In the genomic region with DNA sequence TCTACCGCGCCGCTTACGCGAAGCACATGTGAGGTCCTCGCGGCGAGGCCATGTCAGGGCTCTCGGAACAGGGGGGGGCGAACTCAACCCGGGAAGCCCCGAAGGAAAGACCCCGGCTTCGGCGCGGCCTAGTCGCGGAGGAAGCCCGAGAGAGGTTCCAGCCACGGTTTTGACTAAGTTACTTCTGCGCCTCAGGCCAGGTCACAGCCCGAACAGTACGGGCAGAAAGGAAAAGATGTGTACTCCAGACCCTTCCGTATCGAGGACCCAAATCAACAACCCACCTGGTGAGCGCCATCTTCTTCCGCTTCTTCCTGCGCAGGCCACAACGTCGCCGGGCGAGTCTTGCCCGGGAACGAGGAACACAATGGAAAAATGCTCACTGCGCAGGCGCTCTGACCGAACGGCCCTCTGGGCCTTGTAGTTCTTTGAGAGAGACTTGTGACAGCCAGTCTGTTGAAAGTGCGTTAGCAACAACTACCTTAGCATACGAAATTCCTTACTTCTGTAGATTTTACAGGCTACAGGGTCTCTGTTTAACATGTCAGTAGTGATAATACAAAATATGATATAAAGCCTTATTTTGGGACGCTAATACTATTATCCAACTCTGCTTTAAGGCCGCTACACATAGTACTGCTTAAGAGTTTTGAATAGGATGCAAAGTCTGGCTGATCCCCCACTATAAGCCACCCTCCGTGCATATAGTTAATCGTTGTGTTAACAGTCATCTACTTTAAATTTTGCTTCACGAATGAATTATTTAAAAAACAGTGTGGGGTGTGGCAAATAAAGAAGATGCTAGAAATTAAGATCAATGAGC, we compare ENCODE assay signal across 8 mouse cellular contexts. TPM values are rescaled to one million over a fixed set of nuclear protein-coding genes. Genes with fewer than 3 reads are reported as not detected.
DNase-seq lines count a peak whose midpoint lies in the region; ATAC-seq and TF ChIP-seq lines count a peak whose summit lies in the region.

A gene (minus strand): TSS at position 311 of the 823 bp plus-strand sequence.

- H3K27ac ChIP-seq in heart, embryonic 11.5 days (ENCODE audit: low read depth, low read length), result peak within 1 kb of the TSS; percentile 81
- H3K27ac ChIP-seq in kidney, embryonic 16.5 days (ENCODE audit: low read length), result peak within 1 kb of the TSS; percentile 87
- peak within 1 kb of the TSS; percentile 60 for H3K27ac ChIP-seq in liver, adult 2 months (replicated peaks; ENCODE audit: insufficient read depth, low read depth, low read length)

- H3K36me3 ChIP-seq in C2C12 (ENCODE audit: control insufficient read depth, insufficient read depth), result peaks cover 27% of the 10 kb centered on the region
- peaks cover 31% of the 10 kb centered on the region for H3K36me3 ChIP-seq in erythroblast, embryonic 14.5 days (ENCODE audit: control insufficient read depth)
- peaks cover 5% of the 10 kb centered on the region for H3K36me3 ChIP-seq in heart, embryonic 11.5 days (ENCODE audit: control insufficient read depth, insufficient read depth, low read length)
- peaks cover 15% of the 10 kb centered on the region for H3K36me3 ChIP-seq in kidney, embryonic 16.5 days (ENCODE audit: insufficient read depth, low read length)
- peaks cover 6% of the 10 kb centered on the region; the same call in 1 of the 2 replicates for H3K36me3 ChIP-seq in liver, adult 2 months (ENCODE audit: control insufficient read depth, insufficient read depth, low read length)
- H3K36me3 ChIP-seq in myocyte (ENCODE audit: control insufficient read depth, insufficient read depth), result peaks cover 13% of the 10 kb centered on the region
- 0 out of 2 replicates have a peak, but pooled peaks cover 2% of the 10 kb centered on the region for H3K36me3 ChIP-seq in splenic B cell, adult 2 months (ENCODE audit: control insufficient read depth, insufficient read depth, low read length, poor library complexity, severe bottlenecking)

- peak; percentile 89 for ATAC-seq in heart, embryonic 11.5 days (replicated peaks; ENCODE audit: insufficient number of reproducible peaks, low FRiP score, low TSS enrichment)
- ATAC-seq in kidney, embryonic 16.5 days (ENCODE audit: low FRiP score, low TSS enrichment), result peak; percentile 97

- no peaks in the 10 kb centered on the region for H3K9me3 ChIP-seq in erythroblast, embryonic 14.5 days (ENCODE audit: control insufficient read depth, low read length)
- H3K9me3 ChIP-seq in heart, embryonic 11.5 days (replicated peaks; ENCODE audit: control insufficient read depth, low read length), result no peaks in the 10 kb centered on the region
- no peaks in the 10 kb centered on the region for H3K9me3 ChIP-seq in kidney, embryonic 16.5 days (ENCODE audit: low read length)

- H3K4me3 ChIP-seq in C2C12 (ENCODE audit: insufficient read depth, poor library complexity, severe bottlenecking) (peak within 1 kb of the TSS; percentile 92), myocyte (peak within 1 kb of the TSS; percentile 77)
- H3K4me3 ChIP-seq in erythroblast, embryonic 14.5 days (replicated peaks), result peak within 1 kb of the TSS; percentile 98
- peak within 1 kb of the TSS; percentile 82 for H3K4me3 ChIP-seq in heart, embryonic 11.5 days (ENCODE audit: low read depth, low read length)
- peak within 1 kb of the TSS; percentile 94 for H3K4me3 ChIP-seq in kidney, embryonic 16.5 days (ENCODE audit: low read length)
- peak within 1 kb of the TSS; percentile 88 for H3K4me3 ChIP-seq in liver, adult 2 months (ENCODE audit: insufficient read depth, low read depth, low read length)

- peaks cover 25% of the 10 kb centered on the region for H3K4me1 ChIP-seq in erythroblast, embryonic 14.5 days (ENCODE audit: control insufficient read depth)
- peaks cover 10% of the 10 kb centered on the region for H3K4me1 ChIP-seq in heart, embryonic 11.5 days (ENCODE audit: control insufficient read depth, insufficient read depth, low read length)
- H3K4me1 ChIP-seq in kidney, embryonic 16.5 days (ENCODE audit: insufficient read depth, low read length), result peaks cover 9% of the 10 kb centered on the region
- peaks cover 7% of the 10 kb centered on the region; the same call in 1 of the 2 replicates for H3K4me1 ChIP-seq in liver, adult 2 months (ENCODE audit: control insufficient read depth, insufficient read depth, low read length)

- H3K79me3 ChIP-seq in C2C12 (ENCODE audit: low read depth), result peaks cover 31% of the 10 kb centered on the region

- DNase-seq in brain, embryonic 14.5 days (ENCODE audit: low read depth), result peak; percentile 98
- DNase-seq in liver, adult 2 months (ENCODE audit: extremely low read depth, low read depth, low spot score), result peak; percentile 92
- DNase-seq in splenic B cell, adult 2 months (ENCODE audit: low read depth, low spot score), result peak; percentile 97

- peak within 1 kb of the TSS; percentile 96 for H3K9ac ChIP-seq in heart, embryonic 11.5 days (ENCODE audit: low read depth, low read length)
- peak within 1 kb of the TSS; percentile 97 for H3K9ac ChIP-seq in kidney, embryonic 16.5 days (replicated peaks; ENCODE audit: low read length)
- H3K9ac ChIP-seq in liver, adult 2 months (ENCODE audit: low read depth, low read length), result peak within 1 kb of the TSS; percentile 91

- TF ChIP-seq POLR2A in brain, embryonic 14.5 days (IDR thresholded peaks at IDR 0.05; ENCODE audit: borderline replicate concordance, extremely low read depth, insufficient read depth, insufficient read length, poor library complexity, severe bottlenecking), result peak; percentile 79; the same call in 1 of the 2 replicates
- TF ChIP-seq POLR2A in liver, adult 2 months (IDR thresholded peaks at IDR 0.05; ENCODE audit: extremely low read depth, insufficient read depth, low read length), result peak; percentile 62; the same call in 1 of the 2 replicates
- peak; percentile 66 for TF ChIP-seq POLR2A in myocyte (IDR thresholded peaks at IDR 0.05; ENCODE audit: insufficient read length, low read depth)

- peak within 1 kb of the TSS; percentile 82 for H3ac ChIP-seq in C2C12 (ENCODE audit: control insufficient read depth, insufficient read length, low read depth)
- H3ac ChIP-seq in myocyte (ENCODE audit: control insufficient read depth, insufficient read length), result peak within 1 kb of the TSS; percentile 18

- H3K27me3 ChIP-seq in C2C12 (ENCODE audit: control insufficient read depth, insufficient read depth, insufficient read length) (no peaks in the 10 kb centered on the region), myocyte (ENCODE audit: control insufficient read depth, insufficient read depth, insufficient read length) (no peaks in the 10 kb centered on the region)
- peaks cover 6% of the 10 kb centered on the region for H3K27me3 ChIP-seq in erythroblast, embryonic 14.5 days (ENCODE audit: control insufficient read depth)
- H3K27me3 ChIP-seq in heart, embryonic 11.5 days (ENCODE audit: control insufficient read depth, insufficient read depth, low read length), result no peaks in the 10 kb centered on the region
- no peaks in the 10 kb centered on the region for H3K27me3 ChIP-seq in kidney, embryonic 16.5 days (ENCODE audit: insufficient read depth, low read length)
- no peaks in the 10 kb centered on the region for H3K27me3 ChIP-seq in liver, adult 2 months (ENCODE audit: control insufficient read depth, insufficient read depth, low read length)
- H3K27me3 ChIP-seq in splenic B cell, adult 2 months (ENCODE audit: control insufficient read depth, insufficient read depth, low read length, poor library complexity, severe bottlenecking), result no peaks in the 10 kb centered on the region

- WGBS in heart, embryonic 11.5 days (ENCODE audit: insufficient replicate concordance), result 3% methylated on average over 45 of the region's 45 CpGs
- WGBS in kidney, embryonic 16.5 days, result 3% methylated on average over 45 of the region's 45 CpGs
- 3% methylated on average over 45 of the region's 45 CpGs for WGBS in liver, adult 2 months

- no peak for TF ChIP-seq CTCF in C2C12 (IDR thresholded peaks at IDR 0.05; ENCODE audit: control insufficient read depth, insufficient read depth, insufficient read length)
- no peak for TF ChIP-seq CTCF in brain, embryonic 14.5 days (IDR thresholded peaks at IDR 0.05; ENCODE audit: borderline replicate concordance, extremely low read depth, insufficient read depth, insufficient read length)
- no peak for TF ChIP-seq CTCF in liver, adult 2 months (IDR thresholded peaks at IDR 0.05; ENCODE audit: low read depth, low read length)

- H3K79me2 ChIP-seq in C2C12 (ENCODE audit: control insufficient read depth, insufficient read depth) (peaks cover 47% of the 10 kb centered on the region), myocyte (ENCODE audit: control insufficient read depth, insufficient read depth) (peaks cover 30% of the 10 kb centered on the region)
- H3K79me2 ChIP-seq in liver, adult 2 months (ENCODE audit: control insufficient read depth, insufficient read depth, low read length), result peaks cover 8% of the 10 kb centered on the region; the same call in 1 of the 2 replicates

- peak within 1 kb of the TSS; percentile 71 for H3K4me2 ChIP-seq in heart, embryonic 11.5 days
- H3K4me2 ChIP-seq in kidney, embryonic 16.5 days (replicated peaks; ENCODE audit: low read depth, low read length), result peak within 1 kb of the TSS; percentile 77
- H3K4me2 ChIP-seq in myocyte (ENCODE audit: low read depth), result peak within 1 kb of the TSS; percentile 75

TF ChIP-seq in C2C12, 6 proteins besides CTCF, POLR2A, EP300 and RAD21 (continues in another document):
- TF ChIP-seq FOSL1 (IDR thresholded peaks at IDR 0.05; ENCODE audit: insufficient read depth, low read length, poor library complexity, severe bottlenecking) (no peak), MYOD1 (IDR thresholded peaks at IDR 0.05; ENCODE audit: control insufficient read depth, insufficient read length, low read depth) (no peak), USF1 (IDR thresholded peaks at IDR 0.05; ENCODE audit: low read depth) (no peak), CEBPB (IDR thresholded peaks at IDR 0.05; ENCODE audit: low read depth) (no peak), MAX (IDR thresholded peaks at IDR 0.05) (peak; percentile 50)

TF ChIP-seq in myocyte, 11 proteins besides CTCF, POLR2A, EP300 and RAD21:
- no peak for TF ChIP-seq MYOD1 (IDR thresholded peaks at IDR 0.05; ENCODE audit: control insufficient read depth in 1 of 3, insufficient read length in 2 of 3, low read depth in 2 of 3)
- peak; percentile 49 for TF ChIP-seq POLR2AphosphoS2 (IDR thresholded peaks at IDR 0.05; ENCODE audit: insufficient read length, low read depth)
- TF ChIP-seq MYOG (IDR thresholded peaks at IDR 0.05; ENCODE audit: control insufficient read depth in 1 of 3, insufficient read depth in 1 of 3, insufficient read length in 2 of 3, low read depth in 2 of 3), result peak in 1 of 3 experiments; percentile 11

RNA-seq across cellular contexts. Expression of the gene that starts here (rescaled TPM):
- polyA plus RNA-seq in C2C12 (2012; fragmentation: generic; extraction: Trizol), result 41.7 TPM
- 41.8 and 45.4 TPM in 2 replicates for polyA plus RNA-seq in brain, embryonic 14.5 days (2012; rRNA removed)
- 2.1 and 2.5 TPM in 2 replicates for polyA plus RNA-seq in erythroblast, embryonic 14.5 days (2012)
- 95.7 and 95.9 TPM in 2 replicates for polyA plus RNA-seq in heart, embryonic 11.5 days (2014; fragmentation: Nextera tagmentation; extraction: Ambion mirVana)
- polyA plus RNA-seq in kidney, embryonic 16.5 days (2015; fragmentation: Nextera tagmentation; extraction: Ambion mirVana), result 136 and 142 TPM in 2 replicates
- total RNA-seq in liver, adult 2 months (2014; rRNA removed), result 23.8 and 34.8 TPM in 2 replicates
- 3.8 and 4.3 TPM in 2 replicates for polyA plus RNA-seq in liver, adult 2 months (2012; rRNA removed)
- 48.2 TPM for polyA plus RNA-seq in myocyte (2012; fragmentation: generic; extraction: Trizol)

Comparison
In these comparisons a context has a peak if more than half of its experiments do, and no peak if none do; other contexts are left out.
1. Peak in every context shown above with its lines: DNase-seq, ATAC-seq, H3K4me3 ChIP-seq and H3K27ac ChIP-seq.